Mouse (Mus musculus): Measurements from ENCODE around the gene Cyfip1.

GRCm38 (mm10) chr7:55910356-55910755 is 68.8 kb downstream of the Cyfip1 start:
- TF ChIP-seq POLR2A (IDR thresholded peaks at IDR 0.05; ENCODE audit: insufficient read depth, low read depth, low read length), result no peak
- no peak for TF ChIP-seq CTCF (IDR thresholded peaks at IDR 0.05)

Measured in heart, adult 2 months (tissue).